Mouse (Mus musculus): Measurements from ENCODE around the gene Phf12.

GRCm38 (mm10) chr11:78023607-78024006 is 41.1 kb downstream of the Phf12 start:
- TF ChIP-seq EP300 (IDR thresholded peaks at IDR 0.05; ENCODE audit: low read depth) (no peak), CTCF (IDR thresholded peaks at IDR 0.05; ENCODE audit: low read depth) (peak; percentile 34; the same call in 1 of the 2 replicates)
